Mouse (Mus musculus): ENCODE measurements around the gene Gnai3. TPM values are rescaled to one million over a fixed set of nuclear protein-coding genes. Genes with fewer than 3 reads are reported as not detected.

Gnai3 gene
- total and polyA plus RNA-seq, 2 experiments from 2014 or later, result 118 to 120 TPM

DNA sequence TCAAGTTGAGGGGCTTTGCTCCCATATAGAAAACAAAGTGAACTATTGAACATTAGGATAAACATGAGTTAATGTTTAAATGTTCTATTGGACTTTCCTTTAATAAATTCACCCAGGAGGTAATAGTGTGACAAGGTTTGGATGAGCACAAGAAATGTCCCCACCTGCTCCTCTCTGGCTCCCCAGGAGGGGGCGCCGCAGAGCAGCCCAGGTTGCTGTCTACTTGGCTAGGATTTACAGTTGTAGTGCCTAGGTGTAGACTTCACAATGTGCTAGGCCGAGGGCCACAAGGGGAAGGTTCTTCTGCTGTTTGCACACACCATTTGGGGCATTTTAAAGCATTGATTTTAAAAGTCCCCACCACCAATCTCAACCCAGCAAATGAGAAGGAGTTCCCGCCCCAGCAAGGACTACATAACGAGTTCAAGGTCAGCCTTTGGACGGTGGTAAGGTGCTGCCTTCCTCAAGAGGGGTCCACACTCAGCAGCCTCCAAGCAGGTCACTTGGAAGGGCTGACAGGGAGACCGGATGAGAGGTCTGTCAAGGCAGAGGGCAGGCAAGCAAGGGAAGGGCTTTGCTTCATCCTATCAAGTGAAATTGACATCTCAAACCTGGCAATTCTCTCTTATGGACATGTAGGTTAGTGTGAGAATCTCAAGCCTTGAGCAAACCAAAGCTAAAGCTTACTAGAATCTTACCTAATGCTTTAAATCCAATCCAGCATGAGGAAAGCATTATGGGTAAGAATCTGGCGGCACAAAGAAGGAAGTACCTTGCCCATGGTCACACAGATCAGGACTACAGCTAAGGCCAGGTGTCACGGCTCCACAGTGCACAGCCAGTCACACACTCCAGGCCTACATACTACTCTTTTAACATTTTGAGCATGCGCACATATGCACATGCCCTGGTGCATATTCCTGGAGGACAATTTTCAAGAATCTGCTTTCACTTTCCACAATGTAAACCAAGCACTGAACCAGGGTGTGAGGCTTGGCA lies 75.4 kb downstream of the Gnai3 start:
- Histone ChIP-seq H3K4me2 (ENCODE audit: low read depth) (no peak overlapping the region), H3K4me1 (ENCODE audit: insufficient read depth) (no peaks in the 10 kb centered on the region), H3K27ac (ENCODE audit: low read depth, low read length) (no peak overlapping the region), H3K9me3 (ENCODE audit: low read length) (no peaks in the 10 kb centered on the region), H3K36me3 (ENCODE audit: insufficient read depth) (peaks cover 11% of the 10 kb centered on the region), H3K9ac (no peak overlapping the region), H3K4me3 (ENCODE audit: low read depth, low read length) (no peak overlapping the region), H3K27me3 (ENCODE audit: insufficient read depth, low read length) (no peaks in the 10 kb centered on the region)
- DNase-seq, result no peak
- 65% methylated on average over 10 of the region's 10 CpGs for WGBS
- peak; percentile 70 for TF ChIP-seq CTCF (IDR thresholded peaks at IDR 0.05; ENCODE audit: low read depth)
- no peak for ATAC-seq

DNA sequence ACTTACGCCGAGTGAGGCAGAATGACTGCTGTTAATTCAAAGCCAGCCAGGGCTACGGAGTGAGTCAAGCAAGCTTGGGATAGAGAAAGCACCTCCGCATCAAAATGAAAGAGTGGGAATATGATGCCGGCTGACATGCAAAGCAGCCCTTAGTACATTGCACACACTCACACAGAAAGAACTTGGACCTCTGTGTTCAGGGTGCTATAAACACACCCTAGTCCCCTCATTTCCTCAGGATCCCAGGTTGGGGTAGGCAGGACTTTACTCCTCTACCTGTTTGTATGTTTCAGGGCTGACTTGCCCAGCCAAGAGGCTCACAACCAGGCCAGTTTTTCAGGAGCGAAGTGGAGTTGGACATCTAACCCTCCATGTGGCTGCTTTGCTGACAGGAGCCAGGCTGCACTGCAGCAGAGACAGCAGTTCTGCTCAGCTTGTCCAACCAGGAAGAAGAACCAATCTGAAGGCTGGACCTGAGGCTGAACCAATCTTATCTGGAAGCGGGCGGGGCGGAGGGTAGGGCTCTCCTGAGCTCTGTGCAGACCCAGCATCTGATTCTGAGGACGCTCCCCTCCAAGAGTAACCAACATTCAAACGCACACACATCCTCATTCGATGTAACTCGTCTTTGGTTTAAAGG lies 76.6 kb downstream of the Gnai3 start:
- DNase-seq (no peak), ATAC-seq (no peak)
- no peaks in the 10 kb centered on the region for H3K4me1 ChIP-seq (ENCODE audit: insufficient read depth)
- no peak for TF ChIP-seq CTCF (IDR thresholded peaks at IDR 0.05; ENCODE audit: low read depth)
- no peak overlapping the region for H3K4me2 ChIP-seq (ENCODE audit: low read depth)
- no peak overlapping the region for H3K27ac ChIP-seq (ENCODE audit: low read depth, low read length)
- no peaks in the 10 kb centered on the region; the same call in 1 of the 2 replicates for H3K36me3 ChIP-seq (ENCODE audit: insufficient read depth)
- no peaks in the 10 kb centered on the region for H3K9me3 ChIP-seq (ENCODE audit: low read length)
- H3K9ac ChIP-seq, result no peak overlapping the region
- no peak overlapping the region for H3K4me3 ChIP-seq (ENCODE audit: low read depth, low read length)
- 82% methylated on average over 13 of the region's 13 CpGs for WGBS
- H3K27me3 ChIP-seq (ENCODE audit: insufficient read depth, low read length), result no peaks in the 10 kb centered on the region

DNA sequence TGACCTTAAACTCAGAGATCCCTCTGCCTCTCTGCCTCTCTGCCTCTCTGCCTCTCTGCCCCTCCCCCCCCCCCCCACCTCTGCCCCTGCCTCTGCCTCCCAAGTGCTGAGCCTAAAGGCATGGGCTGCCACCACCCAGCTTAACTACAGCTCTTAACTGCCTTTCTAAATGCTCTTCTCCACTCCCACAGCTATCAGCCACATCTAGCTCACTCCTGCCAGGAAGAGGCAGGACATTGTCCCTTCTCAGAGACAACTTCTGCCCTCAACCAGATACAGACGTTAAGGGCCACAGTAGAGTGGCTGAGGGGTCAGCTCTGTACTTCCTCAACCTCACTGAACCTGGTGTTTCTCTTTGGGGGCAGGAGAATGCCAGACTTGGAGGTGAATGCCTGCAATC lies 77.1 kb downstream of the Gnai3 start:
- WGBS, result 46% methylated on average over 1 of the region's 1 CpGs
- Histone ChIP-seq H3K9ac (no peak overlapping the region), H3K9me3 (ENCODE audit: low read length) (no peaks in the 10 kb centered on the region), H3K27me3 (ENCODE audit: insufficient read depth, low read length) (no peaks in the 10 kb centered on the region), H3K36me3 (ENCODE audit: insufficient read depth) (no peaks in the 10 kb centered on the region; the same call in 1 of the 2 replicates), H3K27ac (ENCODE audit: low read depth, low read length) (no peak overlapping the region), H3K4me3 (ENCODE audit: low read depth, low read length) (no peak overlapping the region), H3K4me1 (ENCODE audit: insufficient read depth) (no peaks in the 10 kb centered on the region), H3K4me2 (ENCODE audit: low read depth) (no peak overlapping the region)
- TF ChIP-seq CTCF (IDR thresholded peaks at IDR 0.05; ENCODE audit: low read depth), result no peak
- ATAC-seq (no peak), DNase-seq (no peak)

DNA sequence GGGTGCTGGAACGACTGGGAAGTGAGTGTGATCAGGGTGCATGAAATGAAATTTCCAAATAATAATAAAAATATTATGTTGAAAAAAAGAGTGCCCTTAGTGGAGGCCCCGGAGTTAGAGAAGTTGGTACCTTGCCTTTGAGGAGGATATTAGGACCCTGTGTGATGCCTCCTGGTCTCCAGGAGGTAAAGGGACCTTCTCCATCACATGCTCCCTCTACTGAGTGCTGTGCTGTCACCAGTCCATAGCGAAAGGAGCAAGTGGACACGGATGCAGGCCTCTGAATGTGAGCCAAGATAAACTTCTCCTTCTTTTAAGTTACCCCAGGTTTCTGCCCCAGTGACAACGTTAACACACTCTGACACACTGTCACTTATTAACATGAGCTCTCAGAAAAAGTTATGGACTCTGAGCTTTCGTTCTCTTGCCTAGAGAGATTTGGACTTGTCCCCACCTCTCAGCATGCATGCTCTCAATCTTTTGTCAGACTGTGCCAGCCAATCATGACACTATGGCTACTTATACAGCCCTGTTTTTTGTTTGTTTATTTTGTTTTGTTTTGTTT lies 78.5 kb downstream of the Gnai3 start:
- no peak overlapping the region for H3K4me2 ChIP-seq (ENCODE audit: low read depth)
- no peak overlapping the region for H3K9ac ChIP-seq
- no peak overlapping the region for H3K4me3 ChIP-seq (ENCODE audit: low read depth, low read length)
- no peaks in the 10 kb centered on the region for H3K4me1 ChIP-seq (ENCODE audit: insufficient read depth)
- H3K27ac ChIP-seq (ENCODE audit: low read depth, low read length), result no peak overlapping the region
- no peak for DNase-seq
- no peaks in the 10 kb centered on the region; the same call in 1 of the 2 replicates for H3K36me3 ChIP-seq (ENCODE audit: insufficient read depth)
- WGBS, result 69% methylated on average over 6 of the region's 6 CpGs
- H3K27me3 ChIP-seq (ENCODE audit: insufficient read depth, low read length), result no peaks in the 10 kb centered on the region
- H3K9me3 ChIP-seq (ENCODE audit: low read length), result no peaks in the 10 kb centered on the region
- no peak for TF ChIP-seq CTCF (IDR thresholded peaks at IDR 0.05; ENCODE audit: low read depth)
- ATAC-seq, result no peak

DNA sequence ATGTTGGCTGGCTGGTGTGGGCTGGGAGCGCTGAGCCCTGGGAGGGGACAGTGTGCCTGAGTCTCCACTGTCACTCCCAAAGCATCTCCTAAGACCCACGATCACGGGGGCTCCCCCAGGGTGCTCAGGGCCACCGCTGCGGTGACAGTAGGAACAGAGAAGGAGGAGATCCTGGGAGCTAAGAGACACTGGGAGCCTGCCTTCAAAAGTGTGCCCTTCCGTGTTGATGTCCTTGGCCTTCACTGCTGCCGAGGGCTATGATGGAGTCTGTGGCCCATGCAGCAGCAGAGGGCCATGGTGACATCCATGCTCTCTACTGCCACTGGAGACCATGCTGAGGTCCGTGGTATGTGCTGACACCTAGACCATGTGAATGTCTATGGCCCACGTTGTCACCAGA lies 80.4 kb downstream of the Gnai3 start:
- Histone ChIP-seq H3K36me3 (ENCODE audit: insufficient read depth) (no peaks in the 10 kb centered on the region), H3K9me3 (ENCODE audit: low read length) (no peaks in the 10 kb centered on the region), H3K4me2 (ENCODE audit: low read depth) (no peak overlapping the region), H3K27me3 (ENCODE audit: insufficient read depth, low read length) (no peaks in the 10 kb centered on the region), H3K4me3 (ENCODE audit: low read depth, low read length) (no peak overlapping the region), H3K27ac (ENCODE audit: low read depth, low read length) (no peak overlapping the region), H3K4me1 (ENCODE audit: insufficient read depth) (no peaks in the 10 kb centered on the region), H3K9ac (no peak overlapping the region)
- WGBS, result 82% methylated on average over 9 of the region's 9 CpGs
- no peak for TF ChIP-seq CTCF (IDR thresholded peaks at IDR 0.05; ENCODE audit: low read depth)
- DNase-seq, result no peak
- no peak for ATAC-seq

DNA sequence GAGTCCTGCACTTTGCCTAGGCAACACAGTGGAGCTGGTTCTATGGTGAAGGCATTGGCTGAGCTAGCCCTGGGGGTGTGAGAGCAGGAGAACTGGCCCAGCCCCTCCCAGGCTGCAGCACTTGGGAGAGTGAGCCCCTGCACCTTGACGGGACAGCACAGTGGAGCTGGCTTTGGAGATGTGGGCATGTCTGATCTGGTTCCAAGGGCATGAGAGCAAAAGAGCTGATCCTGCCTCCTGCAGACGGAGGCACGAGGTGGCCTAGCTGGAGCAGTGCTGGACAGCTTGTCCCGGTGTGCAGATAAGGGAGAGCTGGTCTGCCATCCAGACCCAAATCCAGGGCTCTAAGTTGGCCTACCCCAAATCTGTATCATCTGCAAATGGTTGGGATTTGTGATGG lies 81.3 kb downstream of the Gnai3 start:
- Histone ChIP-seq H3K4me2 (ENCODE audit: low read depth) (no peak overlapping the region), H3K4me3 (ENCODE audit: low read depth, low read length) (no peak overlapping the region), H3K27ac (ENCODE audit: low read depth, low read length) (no peak overlapping the region), H3K27me3 (ENCODE audit: insufficient read depth, low read length) (no peaks in the 10 kb centered on the region), H3K9me3 (ENCODE audit: low read length) (no peaks in the 10 kb centered on the region), H3K4me1 (ENCODE audit: insufficient read depth) (no peaks in the 10 kb centered on the region), H3K9ac (no peak overlapping the region), H3K36me3 (ENCODE audit: insufficient read depth) (no peaks in the 10 kb centered on the region)
- TF ChIP-seq CTCF (IDR thresholded peaks at IDR 0.05; ENCODE audit: low read depth), result no peak
- no peak for ATAC-seq
- DNase-seq, result no peak
- 74% methylated on average over 4 of the region's 4 CpGs for WGBS

DNA sequence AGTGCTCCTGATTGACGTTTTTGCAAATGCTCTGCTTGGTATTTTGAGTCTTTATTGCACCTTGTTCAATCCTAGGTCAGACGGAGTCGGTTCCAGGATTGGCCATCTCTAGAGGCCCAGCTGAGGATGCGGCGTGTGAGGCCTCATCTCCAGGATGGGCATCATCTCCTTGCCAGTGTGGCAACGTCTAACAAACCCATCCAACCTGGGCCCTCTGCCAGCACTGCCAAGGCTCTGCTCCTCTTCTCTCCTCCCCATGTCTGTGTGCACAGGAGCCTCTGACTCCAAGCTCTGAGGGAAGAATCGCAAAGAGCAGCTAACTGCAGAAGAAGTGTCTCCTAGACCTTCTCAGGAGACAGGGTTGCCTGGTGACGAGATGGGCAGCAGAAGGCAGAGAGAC lies 83.3 kb downstream of the Gnai3 start:
- H3K4me1 ChIP-seq (ENCODE audit: insufficient read depth), result no peaks in the 10 kb centered on the region
- H3K9ac ChIP-seq, result no peak overlapping the region
- no peak for ATAC-seq
- H3K27me3 ChIP-seq (ENCODE audit: insufficient read depth, low read length), result no peaks in the 10 kb centered on the region
- no peak overlapping the region for H3K4me2 ChIP-seq (ENCODE audit: low read depth)
- no peaks in the 10 kb centered on the region for H3K9me3 ChIP-seq (ENCODE audit: low read length)
- no peaks in the 10 kb centered on the region for H3K36me3 ChIP-seq (ENCODE audit: insufficient read depth)
- TF ChIP-seq CTCF (IDR thresholded peaks at IDR 0.05; ENCODE audit: low read depth), result no peak
- no peak overlapping the region for H3K27ac ChIP-seq (ENCODE audit: low read depth, low read length)
- 70% methylated on average over 8 of the region's 8 CpGs for WGBS
- no peak overlapping the region for H3K4me3 ChIP-seq (ENCODE audit: low read depth, low read length)
- no peak for DNase-seq
